Mouse (Mus musculus) C2C12 (cell line): ENCODE data around the gene Acod1. TPM values are rescaled to one million over a fixed set of nuclear protein-coding genes. Genes with fewer than 3 reads are reported as not detected.
A peak's percentile ranks its signal among the peaks of the same experiment; 100 is the strongest.

ENCODE experiments used
- H3K27me3 ChIP-seq: one replicate; pipeline ENCODE4 v1.6.1; 2011; ENCODE audit not compliant: control insufficient read depth, insufficient read depth, insufficient read length
- H3K36me3 ChIP-seq: one replicate; pipeline ENCODE4 v1.6.1; 2011; ENCODE audit not compliant: control insufficient read depth, insufficient read depth
- H3K4me3 ChIP-seq: one replicate; pipeline ENCODE4 v1.5.1; 2011; ENCODE audit warnings: mild to moderate bottlenecking, control low read depth; ENCODE audit not compliant: poor library complexity, insufficient read depth, severe bottlenecking
- H3K79me2 ChIP-seq: one replicate; pipeline ENCODE4 v1.6.1; 2011; ENCODE audit not compliant: control insufficient read depth, insufficient read depth
- H3K79me3 ChIP-seq: one replicate; pipeline ENCODE4 v1.6.1; 2011; ENCODE audit warnings: low read depth, control low read depth
- H3ac ChIP-seq: one replicate; pipeline ENCODE3; 2011; ENCODE audit warnings: low read depth; ENCODE audit not compliant: control insufficient read depth, insufficient read length
- CEBPB ChIP-seq: IDR thresholded peaks from one replicate; pipeline ENCODE4 v1.6.1; 2011; ENCODE audit warnings: low read depth, mild to moderate bottlenecking, control low read depth, moderate library complexity
- CTCF ChIP-seq: IDR thresholded peaks from one replicate; pipeline ENCODE4 v1.5.1; 2011; ENCODE audit not compliant: control insufficient read depth, insufficient read depth, insufficient read length
- FOSL1 ChIP-seq: IDR thresholded peaks from one replicate; pipeline ENCODE4 v1.8.0; 2011; ENCODE audit warnings: mild to moderate bottlenecking, low read length; ENCODE audit not compliant: poor library complexity, insufficient read depth, severe bottlenecking
- MAX ChIP-seq: IDR thresholded peaks from one replicate; pipeline ENCODE4 v1.6.1; 2011; ENCODE audit warnings: mild to moderate bottlenecking, control low read depth
- MYOD1 ChIP-seq: IDR thresholded peaks from one replicate; pipeline ENCODE4 v1.6.1; 2011; ENCODE audit warnings: low read depth; ENCODE audit not compliant: control insufficient read depth, insufficient read length
- MYOG ChIP-seq: IDR thresholded peaks from one replicate; pipeline ENCODE4 v1.6.1; 2011; ENCODE audit not compliant: control insufficient read depth, insufficient read length; ENCODE audit errors: extremely low read depth
- USF1 ChIP-seq: IDR thresholded peaks from one replicate; pipeline ENCODE4 v1.6.1; 2011; ENCODE audit warnings: low read depth, mild to moderate bottlenecking, control low read depth, moderate library complexity
- polyA plus RNA-seq: library from polyadenylated mRNA; unstranded; fragments of >200 nt; fragmentation: generic; extraction: Trizol; gene quantifications from one replicate; pipeline ENCODE4 v1.2.1, GENCODE M21; 2012; ENCODE audit warnings: missing spikeins

Acod1 gene
- polyA plus RNA-seq, 1 experiment: not detected

- Histone ChIP-seq H3K79me2 (no peaks in the 10 kb centered on the region), H3K27me3 (peaks cover 5% of the 10 kb centered on the region), H3K36me3 (no peaks in the 10 kb centered on the region), H3K79me3 (no peaks in the 10 kb centered on the region), H3ac (no peak overlapping the region), H3K4me3 (no peak overlapping the region)
- TF ChIP-seq USF1 (no peak), CTCF (no peak), MAX (no peak), CEBPB (no peak)
These were observed 9.8 kb downstream of the Acod1 start for GRCm38 (mm10) chr14:103056601-103057000.

DNA sequence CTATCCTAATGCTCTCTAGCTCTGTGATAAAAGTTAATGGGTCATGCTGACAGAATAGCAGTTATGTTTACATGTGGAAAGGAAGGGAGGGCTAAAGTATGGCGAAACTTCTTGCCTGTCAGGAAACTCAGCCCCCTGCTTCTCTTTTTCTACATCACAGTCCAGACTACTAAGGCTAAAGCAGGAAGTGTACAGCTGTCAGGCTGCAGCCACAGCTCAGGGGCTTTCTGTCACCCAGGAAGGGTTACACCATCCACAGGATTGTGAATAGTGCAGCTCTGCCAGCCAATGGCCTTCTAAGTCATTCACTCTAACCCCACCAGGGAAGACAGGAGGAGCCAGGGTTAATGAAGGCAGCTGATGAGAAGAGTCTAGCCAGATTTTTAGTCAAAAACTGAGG, 12.2 kb downstream of the Acod1 start:
- Histone ChIP-seq H3K36me3 (no peaks in the 10 kb centered on the region), H3ac (no peak overlapping the region), H3K79me2 (no peaks in the 10 kb centered on the region), H3K79me3 (no peaks in the 10 kb centered on the region), H3K27me3 (peaks cover 5% of the 10 kb centered on the region), H3K4me3 (no peak overlapping the region)
- TF ChIP-seq MYOD1 (no peak), MYOG (no peak), CEBPB (no peak), MAX (no peak), CTCF (no peak), FOSL1 (no peak)

DNA sequence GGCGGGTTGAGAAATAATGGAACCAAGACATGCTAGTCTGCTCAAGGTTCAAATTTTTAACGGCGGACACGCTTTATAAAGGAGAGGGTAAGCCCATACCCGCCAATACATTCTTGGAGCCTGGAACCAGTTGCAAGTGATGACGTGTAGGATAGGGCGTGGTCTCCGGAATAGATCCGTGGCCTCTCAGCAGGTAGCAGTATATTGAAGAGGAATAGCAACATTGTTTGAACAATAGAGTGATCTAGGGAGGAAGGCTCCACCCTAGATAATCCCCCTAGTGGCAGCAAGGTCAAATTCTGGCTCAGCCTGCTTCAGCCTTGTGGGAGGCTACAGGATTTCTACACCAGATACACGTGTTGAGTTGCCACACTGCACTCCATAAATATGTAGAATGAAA, 12.7 kb downstream of the Acod1 start:
- no peaks in the 10 kb centered on the region for H3K36me3 ChIP-seq
- H3K79me3 ChIP-seq: no peaks in the 10 kb centered on the region
- no peak overlapping the region for H3ac ChIP-seq
- no peaks in the 10 kb centered on the region for H3K79me2 ChIP-seq
- TF ChIP-seq CEBPB: no peak
- H3K4me3 ChIP-seq: no peak overlapping the region
- peaks cover 5% of the 10 kb centered on the region for H3K27me3 ChIP-seq

GRCm38 (mm10) chr14:103065294-103066167, 18.8 kb downstream of the Acod1 start:
- no peak overlapping the region for H3ac ChIP-seq
- H3K27me3 ChIP-seq: no peaks in the 10 kb centered on the region
- TF ChIP-seq MYOD1: no peak
- no peak for TF ChIP-seq MAX
- TF ChIP-seq CEBPB: no peak
- TF ChIP-seq USF1: no peak
- no peak for TF ChIP-seq CTCF
- no peak for TF ChIP-seq MYOG
- TF ChIP-seq FOSL1: no peak
- no peaks in the 10 kb centered on the region for H3K79me3 ChIP-seq
- H3K4me3 ChIP-seq: no peak overlapping the region
- no peaks in the 10 kb centered on the region for H3K36me3 ChIP-seq
- H3K79me2 ChIP-seq: peaks cover 1% of the 10 kb centered on the region

- Histone ChIP-seq H3K79me3 (no peaks in the 10 kb centered on the region), H3K27me3 (no peaks in the 10 kb centered on the region), H3ac (peak overlapping the region; percentile 55), H3K79me2 (peaks cover 5% of the 10 kb centered on the region), H3K36me3 (peaks cover 19% of the 10 kb centered on the region), H3K4me3 (no peak overlapping the region)
- TF ChIP-seq MAX (no peak), CEBPB (no peak)
These were observed 22.7 kb downstream of the Acod1 start for GRCm38 (mm10) chr14:103069465-103069863.

DNA sequence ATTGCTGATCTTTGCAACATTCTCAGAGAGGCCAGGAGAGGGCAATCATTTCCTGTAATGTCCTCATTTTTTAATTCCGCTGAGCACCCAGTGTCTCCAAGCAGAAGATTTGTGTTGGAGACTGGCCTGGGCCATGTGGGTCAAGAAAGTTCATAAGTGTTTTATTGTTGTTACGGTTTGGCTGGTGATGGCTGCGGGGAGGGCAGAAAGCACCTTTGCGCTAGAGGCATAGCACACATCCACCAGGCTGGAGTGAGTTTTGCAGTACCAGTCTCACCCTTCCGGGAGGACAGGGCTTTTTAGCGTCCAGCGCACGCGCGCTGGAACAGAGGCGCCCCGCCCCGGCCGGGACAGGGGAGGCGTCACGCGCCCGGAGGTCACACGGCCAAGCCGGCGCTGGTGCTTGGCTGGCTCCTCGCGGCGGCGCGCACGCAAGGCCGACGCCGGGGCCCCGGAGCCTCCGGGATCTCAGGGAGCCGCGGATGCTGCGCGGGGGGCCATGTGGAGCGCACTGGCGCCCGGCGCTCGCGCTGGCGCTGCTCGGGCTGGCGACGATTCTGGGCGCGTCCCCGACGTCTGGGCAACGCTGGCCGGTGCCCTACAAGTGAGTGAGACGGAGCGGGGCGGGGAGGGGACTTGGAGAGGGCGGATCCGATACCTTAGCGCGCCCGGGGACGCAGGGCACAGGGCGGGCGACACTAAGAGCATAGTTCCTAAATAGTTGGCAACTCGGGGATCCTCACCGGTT, 23.3 kb downstream of the Acod1 start, which contains the start of gene Cln5:
TSS of gene Cln5 (plus strand) at position 353 of the 748 bp plus-strand sequence.
- TF ChIP-seq FOSL1 (no peak), MYOG (no peak), USF1 (peak; percentile 61), MAX (no peak), CTCF (no peak), CEBPB (no peak)
- peaks cover 5% of the 10 kb centered on the region for H3K79me2 ChIP-seq
- no peaks in the 10 kb centered on the region for H3K27me3 ChIP-seq
- no peaks in the 10 kb centered on the region for H3K79me3 ChIP-seq
- peak within 1 kb of the TSS; percentile 48 for H3K4me3 ChIP-seq
- peak within 1 kb of the TSS; percentile 59 for H3ac ChIP-seq
- H3K36me3 ChIP-seq: peaks cover 19% of the 10 kb centered on the region
